Mouse (Mus musculus): Measurements from ENCODE around the gene Reg3a. TPM values are rescaled to one million over a fixed set of nuclear protein-coding genes. Genes with fewer than 3 reads are reported as not detected.
"Not testable (repeated sequence)": the region's sequence is repeated elsewhere in the genome, so short reads cannot be mapped to it uniquely, and the experiment has no call there.

The Reg3a gene
- polyA plus RNA-seq, 1 experiment = 0.43 TPM

DNA sequence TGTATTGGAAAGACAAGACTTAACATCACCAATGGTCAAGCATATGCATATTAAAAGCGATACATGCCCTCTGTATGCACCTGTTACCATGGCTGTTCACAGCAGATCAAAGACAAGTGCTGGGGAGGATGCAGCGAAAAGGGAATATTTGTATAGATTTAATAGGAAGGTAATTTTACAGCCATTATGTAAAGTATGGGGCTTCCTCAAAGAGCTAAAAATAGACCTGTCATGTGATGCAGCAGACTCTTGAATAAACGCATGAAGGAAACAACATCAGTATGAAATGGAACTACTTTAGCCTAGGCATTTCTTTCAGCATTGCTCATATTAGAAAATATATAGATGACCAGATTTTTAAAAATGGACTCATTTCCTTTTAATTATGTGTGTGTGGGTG, 5.1 kb downstream of the Reg3a start:
- Histone ChIP-seq H3K27ac (ENCODE audit: insufficient read depth, low read length) (no peak overlapping the region), H3K4me1 (ENCODE audit: control insufficient read depth, insufficient read depth, insufficient read length) (no peaks in the 10 kb centered on the region), H3K4me3 (ENCODE audit: extremely low read depth, insufficient read depth, insufficient read length) (no peak overlapping the region), H3K27me3 (ENCODE audit: control insufficient read depth, insufficient read depth, low read length) (no peaks in the 10 kb centered on the region), H3K36me3 (ENCODE audit: control insufficient read depth, insufficient read depth, low read length) (no peaks in the 10 kb centered on the region)
- TF ChIP-seq POLR2A (IDR thresholded peaks at IDR 0.05; ENCODE audit: low read depth, low read length) (no peak), CTCF (IDR thresholded peaks at IDR 0.05; ENCODE audit: extremely low read depth, insufficient read depth, insufficient read length, insufficient replicate concordance) (no peak)
- DNase-seq (ENCODE audit: low read depth in 1 of 2, low spot score in 2 of 2) = no peak
- WGBS = 76% methylated on average over 3 of the region's 3 CpGs

DNA sequence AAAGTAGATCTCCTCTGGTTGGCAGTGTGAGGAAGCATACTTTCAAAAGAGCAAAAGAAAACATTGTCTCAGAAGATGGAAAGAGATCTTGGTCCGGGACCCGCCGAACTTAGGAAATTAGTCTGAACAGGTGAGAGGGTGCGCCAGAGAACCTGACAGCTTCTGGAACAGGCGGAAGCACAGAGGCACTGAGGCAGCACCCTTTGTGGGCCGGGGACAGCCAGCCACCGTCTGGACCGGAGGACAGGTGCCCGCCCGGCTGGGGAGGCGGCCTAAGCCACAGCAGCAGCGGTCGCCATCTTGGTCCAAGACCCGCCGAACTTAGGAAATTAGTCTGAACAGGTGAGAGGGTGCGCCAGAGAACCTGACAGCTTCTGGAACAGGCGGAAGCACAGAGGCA, 14.8 kb downstream of the Reg3a start, which contains the start of gene Reg2:
TSS of gene Reg2 (plus strand) at position 301 of the 400 bp plus-strand sequence.
- H3K4me1 ChIP-seq (ENCODE audit: control insufficient read depth, insufficient read depth, insufficient read length); H3K27ac ChIP-seq (ENCODE audit: insufficient read depth, low read length); H3K27me3 ChIP-seq (ENCODE audit: control insufficient read depth, insufficient read depth, low read length); DNase-seq (ENCODE audit: low read depth in 1 of 2, low spot score in 2 of 2); H3K4me3 ChIP-seq (ENCODE audit: extremely low read depth, insufficient read depth, insufficient read length); H3K36me3 ChIP-seq (ENCODE audit: control insufficient read depth, insufficient read depth, low read length): not testable (repeated sequence)
- 85% methylated on average over 5 of the region's 17 CpGs for WGBS

DNA sequence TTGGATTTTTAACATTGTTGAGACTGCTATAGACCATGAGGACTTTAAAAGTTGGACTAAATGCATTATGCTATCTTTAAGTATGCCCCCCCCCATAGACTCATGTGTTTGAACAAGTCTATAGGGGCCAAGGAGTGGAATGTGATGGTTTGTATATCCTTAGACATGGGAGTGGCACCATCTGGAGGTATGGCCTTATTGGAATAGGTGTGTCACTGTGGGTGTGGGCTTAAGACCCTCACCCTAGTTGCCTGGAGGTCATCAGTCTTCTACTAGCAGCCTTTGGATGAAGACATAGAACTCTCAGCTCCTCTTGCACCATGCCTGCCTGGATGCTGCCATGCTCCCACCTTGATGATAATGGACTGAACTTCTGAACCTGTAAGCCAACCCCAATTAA, 41.9 kb downstream of the Reg3a start, which contains the start of gene Reg1:
TSS of gene Reg1 (plus strand) at position 301 of the 400 bp plus-strand sequence.
- H3K27me3 ChIP-seq (ENCODE audit: control insufficient read depth, insufficient read depth, low read length); H3K4me3 ChIP-seq (ENCODE audit: extremely low read depth, insufficient read depth, insufficient read length); H3K36me3 ChIP-seq (ENCODE audit: control insufficient read depth, insufficient read depth, low read length); H3K27ac ChIP-seq (ENCODE audit: insufficient read depth, low read length); DNase-seq (ENCODE audit: low read depth in 1 of 2, low spot score in 2 of 2); H3K4me1 ChIP-seq (ENCODE audit: control insufficient read depth, insufficient read depth, insufficient read length): not testable (repeated sequence)

- TF ChIP-seq CTCF (IDR thresholded peaks at IDR 0.05; ENCODE audit: extremely low read depth, insufficient read depth, insufficient read length, insufficient replicate concordance) = no peak
- TF ChIP-seq POLR2A (IDR thresholded peaks at IDR 0.05; ENCODE audit: low read depth, low read length) = no peak
These were observed 45.0 kb downstream of the Reg3a start for GRCm38 (mm10) chr6:78425497-78425896.

More at GRCm38 (mm10) chr6:78425497-78425896, 45.0 kb downstream of the Reg3a start:
- no peaks in the 10 kb centered on the region for H3K27me3 ChIP-seq (ENCODE audit: control insufficient read depth, insufficient read depth, low read length)
- no peak for DNase-seq (ENCODE audit: low read depth in 1 of 2, low spot score in 2 of 2)
- no peak overlapping the region for H3K27ac ChIP-seq (ENCODE audit: insufficient read depth, low read length)
- H3K4me1 ChIP-seq (ENCODE audit: control insufficient read depth, insufficient read depth, insufficient read length) = no peaks in the 10 kb centered on the region
- WGBS = 84% methylated on average over 3 of the region's 3 CpGs
- no peak overlapping the region for H3K4me3 ChIP-seq (ENCODE audit: extremely low read depth, insufficient read depth, insufficient read length)
- H3K36me3 ChIP-seq (ENCODE audit: control insufficient read depth, insufficient read depth, low read length) = no peaks in the 10 kb centered on the region

Other genes with a start within 250 kb of the Reg3a start
- 2.5 and 5.1 TPM in 2 replicates for gene Reg3b, start 10.1 kb upstream of the Reg3a start, polyA plus RNA-seq (2012; rRNA removed)
- 8.3 and 9.2 TPM in 2 replicates for gene Reg3d, start 1.8 kb upstream of the Reg3a start, polyA plus RNA-seq (2012; rRNA removed)
- gene Reg2, start 14.9 kb downstream of the Reg3a start, polyA plus RNA-seq (2012; rRNA removed) = 25.2 and 34.1 TPM in 2 replicates
- gene Reg1, start 42.0 kb downstream of the Reg3a start, polyA plus RNA-seq (2012; rRNA removed) = 706 and 759 TPM in 2 replicates
- 0.11 and 0.49 TPM in 2 replicates for gene Reg3g, start 88.2 kb downstream of the Reg3a start, polyA plus RNA-seq (2012; rRNA removed)

Measured in spleen, adult 2 months (tissue).